Comparison of ENCODE assay signal across 8 mouse cellular contexts in the genomic region with DNA sequence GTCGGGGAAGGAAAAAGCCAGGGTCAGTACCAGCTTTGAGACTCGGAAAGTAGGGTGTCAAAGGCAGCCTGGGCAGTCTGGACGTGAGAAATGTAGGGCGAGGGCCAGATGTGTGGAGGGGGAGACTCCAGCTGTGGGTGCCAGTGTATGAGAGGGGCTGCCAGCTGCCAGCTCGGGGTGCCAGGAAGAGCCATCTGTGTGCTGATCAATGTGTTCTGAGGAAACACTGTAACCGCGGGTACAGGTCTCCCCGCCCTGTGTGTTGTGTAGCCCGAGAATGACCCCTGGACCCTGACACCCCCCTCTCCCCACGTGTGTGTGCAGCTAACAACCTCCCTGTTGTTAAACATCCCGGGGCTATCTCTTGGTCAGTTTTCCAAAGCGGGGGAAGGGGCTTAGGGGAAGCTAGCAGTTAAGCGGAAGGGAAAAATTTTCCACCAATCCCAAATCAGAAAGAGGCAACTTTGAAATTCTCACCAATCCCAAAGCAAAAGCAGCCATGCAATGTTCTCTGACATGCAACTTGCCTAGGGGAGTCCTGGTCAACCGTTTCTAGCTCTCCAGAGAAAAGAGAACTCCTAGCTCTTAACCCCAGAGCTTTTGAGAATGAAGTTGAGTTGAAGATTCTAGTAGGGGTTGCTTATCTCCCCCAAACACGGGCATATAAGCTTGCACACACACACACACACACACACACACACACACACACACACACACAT. TPM values are rescaled to one million over a fixed set of nuclear protein-coding genes. Genes with fewer than 3 reads are reported as not detected.
A peak's percentile ranks its signal among the peaks of the same experiment; 100 is the strongest.
DNase-seq lines count a peak whose midpoint lies in the region; ATAC-seq and TF ChIP-seq lines count a peak whose summit lies in the region.

No protein-coding gene starts in this region.

- DNase-seq in kidney, adult 2 months = no peak
- DNase-seq in kidney, postnatal 25 days = no peak
- peak; percentile 61 for DNase-seq in Muller cell, postnatal 12 days (ENCODE audit: inconsistent ontology term)
- DNase-seq in forebrain, embryonic 14.5 days (ENCODE audit: low spot score) = peak; percentile 38
- DNase-seq in liver, embryonic 13.5 days = no peak
- peak; percentile 64 to 79 for DNase-seq in thymus, postnatal 36 days
- no peak for DNase-seq in gastrocnemius, postnatal 10 days
- DNase-seq in adrenal gland, postnatal 4 days (ENCODE audit: low spot score in 2 of 2) = no peak

- no peak for TF ChIP-seq POLR2A in kidney, adult 2 months (IDR thresholded peaks at IDR 0.05; ENCODE audit: low read depth, low read length)

- TF ChIP-seq CTCF in kidney, adult 2 months (conservative IDR thresholded peaks at IDR 0.05; ENCODE audit: insufficient read depth, insufficient read length, low read depth, low read length) = no peak

- peak overlapping the region; percentile 68 for H3K4me3 ChIP-seq in kidney, adult 2 months (ENCODE audit: insufficient read depth, low read depth, low read length)
- H3K4me3 ChIP-seq in forebrain, embryonic 14.5 days (ENCODE audit: low read depth, low read length) = peak overlapping the region; percentile 43
- peak overlapping the region; percentile 59 for H3K4me3 ChIP-seq in liver, embryonic 13.5 days (replicated peaks)

- no peaks in the 10 kb centered on the region for H3K27me3 ChIP-seq in kidney, adult 2 months (replicated peaks; ENCODE audit: control insufficient read depth, insufficient read depth, low read length)
- H3K27me3 ChIP-seq in forebrain, embryonic 14.5 days (replicated peaks; ENCODE audit: control insufficient read depth, insufficient read depth, low read length) = no peaks in the 10 kb centered on the region
- H3K27me3 ChIP-seq in liver, embryonic 13.5 days = peaks cover 25% of the 10 kb centered on the region

- peak; percentile 56 for ATAC-seq in forebrain, embryonic 14.5 days
- peak; percentile 35; the same call in 1 of the 2 replicates for ATAC-seq in liver, embryonic 13.5 days (ENCODE audit: low read depth)

- 11% methylated on average over 15 of the region's 15 CpGs for WGBS in kidney, adult 2 months
- WGBS in forebrain, embryonic 14.5 days = 10% methylated on average over 15 of the region's 15 CpGs
- 5% methylated on average over 15 of the region's 15 CpGs for WGBS in liver, embryonic 13.5 days (ENCODE audit: insufficient replicate concordance)

- no peaks in the 10 kb centered on the region for H3K9me3 ChIP-seq in forebrain, embryonic 14.5 days (replicated peaks; ENCODE audit: control insufficient read depth, low read length)
- no peaks in the 10 kb centered on the region for H3K9me3 ChIP-seq in liver, embryonic 13.5 days (replicated peaks)

- peak overlapping the region; percentile 79 for H3K4me2 ChIP-seq in forebrain, embryonic 14.5 days (ENCODE audit: low read length)
- peak overlapping the region; percentile 88 for H3K4me2 ChIP-seq in liver, embryonic 13.5 days

- no peaks in the 10 kb centered on the region for H3K4me1 ChIP-seq in kidney, adult 2 months (ENCODE audit: control insufficient read depth, insufficient read depth, low read length)
- peaks cover 14% of the 10 kb centered on the region for H3K4me1 ChIP-seq in forebrain, embryonic 14.5 days (ENCODE audit: control insufficient read depth, insufficient read depth, low read length)
- H3K4me1 ChIP-seq in liver, embryonic 13.5 days (replicated peaks) = peaks cover 25% of the 10 kb centered on the region

- peak overlapping the region; percentile 54 for H3K9ac ChIP-seq in forebrain, embryonic 14.5 days (ENCODE audit: low read length)
- H3K9ac ChIP-seq in liver, embryonic 13.5 days = peak overlapping the region; percentile 68

- no peaks in the 10 kb centered on the region for H3K36me3 ChIP-seq in kidney, adult 2 months (ENCODE audit: control insufficient read depth, insufficient read depth, low read length)
- no peaks in the 10 kb centered on the region for H3K36me3 ChIP-seq in forebrain, embryonic 14.5 days (ENCODE audit: control insufficient read depth, insufficient read depth, low read length)
- H3K36me3 ChIP-seq in liver, embryonic 13.5 days = no peaks in the 10 kb centered on the region

- H3K27ac ChIP-seq in kidney, adult 2 months (ENCODE audit: insufficient read depth, low read depth, low read length) = 0 out of 2 replicates have a peak overlapping the region, but pooled peaks have one; percentile 30
- no peak overlapping the region for H3K27ac ChIP-seq in forebrain, embryonic 14.5 days (ENCODE audit: low read depth, low read length)
- peak overlapping the region; percentile 23; the same call in 1 of the 2 replicates for H3K27ac ChIP-seq in liver, embryonic 13.5 days

RNA-seq across cellular contexts. Expression of a gene that starts 0.6 kb away (rescaled TPM):
- 55.5 and 66.8 TPM in 2 replicates for polyA plus RNA-seq in kidney, adult 2 months (2012; rRNA removed)
- polyA plus RNA-seq in forebrain, embryonic 14.5 days (2014; fragmentation: Nextera tagmentation; extraction: Ambion mirVana) = 6.9 and 8.2 TPM in 2 replicates
- polyA plus RNA-seq in liver, embryonic 13.5 days (2015; fragmentation: Nextera tagmentation; extraction: Ambion mirVana) = 1.8 and 3.0 TPM in 2 replicates
- total RNA-seq in gastrocnemius, postnatal 10 days (2021) = 100 to 1,000 TPM; 102 to 133 TPM
- total RNA-seq in adrenal gland, postnatal 4 days (2021) = 10 to 100 TPM; 21.8 to 24.7 TPM

RNA-seq across cellular contexts. Expression of a gene that starts 24.2 kb away (rescaled TPM):
- 9.2 and 20.6 TPM in 2 replicates for polyA plus RNA-seq in kidney, adult 2 months (2012; rRNA removed)
- 3.6 and 5.0 TPM in 2 replicates for polyA plus RNA-seq in forebrain, embryonic 14.5 days (2014; fragmentation: Nextera tagmentation; extraction: Ambion mirVana)
- 0.15 and 0.24 TPM in 2 replicates for polyA plus RNA-seq in liver, embryonic 13.5 days (2015; fragmentation: Nextera tagmentation; extraction: Ambion mirVana)
- 10 to 100 TPM; 42.5 to 44.6 TPM for total RNA-seq in gastrocnemius, postnatal 10 days (2021)
- 10 to 100 TPM; 44.1 to 46.3 TPM for total RNA-seq in adrenal gland, postnatal 4 days (2021)

RNA-seq across cellular contexts. Expression of a gene that starts 34.1 kb away (rescaled TPM):
- polyA plus RNA-seq in kidney, adult 2 months (2012; rRNA removed) = 4.4 and 5.4 TPM in 2 replicates
- 0.31 TPM in 1 of 2 replicates, not detected in the other for polyA plus RNA-seq in forebrain, embryonic 14.5 days (2014; fragmentation: Nextera tagmentation; extraction: Ambion mirVana)
- not detected in 2 replicates for polyA plus RNA-seq in liver, embryonic 13.5 days (2015; fragmentation: Nextera tagmentation; extraction: Ambion mirVana)
- total RNA-seq in gastrocnemius, postnatal 10 days (2021) = under 1 TPM in 1 of 2 experiments, not detected in 1; 0.18 TPM
- under 1 TPM in 1 of 2 experiments, not detected in 1; 0.17 TPM for total RNA-seq in adrenal gland, postnatal 4 days (2021)

RNA-seq across cellular contexts. Expression of a gene that starts 39.6 kb away (rescaled TPM):
- polyA plus RNA-seq in kidney, adult 2 months (2012; rRNA removed) = 16.8 and 19.6 TPM in 2 replicates
- 2.6 and 3.2 TPM in 2 replicates for polyA plus RNA-seq in forebrain, embryonic 14.5 days (2014; fragmentation: Nextera tagmentation; extraction: Ambion mirVana)
- 0.17 and 0.20 TPM in 2 replicates for polyA plus RNA-seq in liver, embryonic 13.5 days (2015; fragmentation: Nextera tagmentation; extraction: Ambion mirVana)
- 10 to 100 TPM; 25.9 to 26.0 TPM for total RNA-seq in gastrocnemius, postnatal 10 days (2021)
- 10 to 100 TPM in 1 of 2 experiments, 1 to 10 TPM in 1; 9.7 to 17.4 TPM for total RNA-seq in adrenal gland, postnatal 4 days (2021)

RNA-seq across cellular contexts. Expression of a gene that starts 45.9 kb away (rescaled TPM):
- not detected in 2 replicates for polyA plus RNA-seq in kidney, adult 2 months (2012; rRNA removed)
- 0.11 and 0.16 TPM in 2 replicates for polyA plus RNA-seq in forebrain, embryonic 14.5 days (2014; fragmentation: Nextera tagmentation; extraction: Ambion mirVana)
- polyA plus RNA-seq in liver, embryonic 13.5 days (2015; fragmentation: Nextera tagmentation; extraction: Ambion mirVana) = 0.05 TPM in 1 of 2 replicates, not detected in the other
- total RNA-seq in gastrocnemius, postnatal 10 days (2021) = under 1 TPM; 0.23 to 0.49 TPM
- total RNA-seq in adrenal gland, postnatal 4 days (2021) = under 1 TPM; 0.11 to 0.51 TPM

Comparison
In these comparisons a context has a peak if more than half of its experiments do, and no peak if none do; other contexts are left out.
1. DNase-seq: peak in Muller cell, postnatal 12 days (single experiment), forebrain, embryonic 14.5 days (single experiment) and thymus, postnatal 36 days (2 of 2); none in kidney, adult 2 months (single experiment), kidney, postnatal 25 days (0 of 2), liver, embryonic 13.5 days (single experiment), gastrocnemius, postnatal 10 days (single experiment) and adrenal gland, postnatal 4 days (0 of 2).
2. Peak in every context shown above with its lines, with median percentiles within 50 percentile points of each other: H3K4me3 ChIP-seq.